Mouse (Mus musculus): ENCODE data around the gene Gm16442.
"Not testable (repeated sequence)": the region's sequence is repeated elsewhere in the genome, so short reads cannot be mapped to it uniquely, and the experiment has no call there.

Gene Gm16442

GRCm38 (mm10) chr7:20122479-20122878 lies at the start of gene Gm16442:
Gene Gm16442, minus strand, starts transcription at chr7:20122579.
- DNase-seq, result not testable (repeated sequence)

DNA sequence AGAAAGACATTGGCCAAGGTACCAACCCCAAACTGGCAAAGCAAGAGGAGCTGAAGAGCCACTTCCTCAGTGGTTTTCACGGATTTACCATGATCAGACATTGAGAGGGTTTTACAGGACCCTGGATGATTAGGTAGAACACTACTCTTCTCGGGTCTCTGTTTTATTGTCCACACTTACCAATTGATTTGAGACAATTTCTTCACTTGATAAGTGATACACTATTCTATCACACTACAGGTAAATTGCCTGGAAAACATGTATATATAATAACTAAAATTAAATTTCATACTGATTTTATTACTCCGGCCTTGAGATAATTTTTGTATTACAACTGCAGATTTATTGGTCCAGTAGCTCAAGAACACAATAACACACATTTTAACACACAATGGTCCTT lies 45.9 kb upstream of the Gm16442 start, which contains the start of gene Vmn1r94:
TSS of gene Vmn1r94 (minus strand) at position 101 of the 400 bp plus-strand sequence.
- not testable (repeated sequence) for DNase-seq

DNA sequence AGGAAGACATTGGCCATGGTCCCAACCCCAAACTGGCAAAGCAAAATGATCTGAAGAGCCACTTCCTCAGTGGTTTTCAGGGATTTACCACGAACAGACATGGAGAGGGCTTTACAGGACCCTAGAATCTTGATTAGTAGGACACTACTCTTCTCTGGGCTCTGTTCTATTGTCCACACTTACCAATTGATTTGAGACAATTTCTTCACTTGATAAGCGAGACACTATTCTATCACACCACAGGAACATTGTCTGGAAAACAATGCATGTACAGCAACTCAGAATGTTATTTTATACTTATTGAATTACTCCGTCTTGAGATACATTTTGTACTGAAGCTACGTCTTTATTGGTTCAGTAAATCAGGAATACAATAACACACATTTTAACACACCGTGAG lies 16.6 kb upstream of the Gm16442 start, which contains the start of gene Vmn1r93:
TSS of gene Vmn1r93 (minus strand) at position 101 of the 400 bp plus-strand sequence.
- not testable (repeated sequence) for DNase-seq

GRCm38 (mm10) chr7:20099380-20099779 lies 23.0 kb downstream of the Gm16442 start, which contains the start of gene Vmn1r91:
Gene Vmn1r91, plus strand, starts transcription at chr7:20099680.
- DNase-seq, result not testable (repeated sequence)

GRCm38 (mm10) chr7:20078118-20078517 lies 44.3 kb downstream of the Gm16442 start:
- DNase-seq, result not testable (repeated sequence)

Data from lung, postnatal 14 days (tissue).